Mouse (Mus musculus) forebrain, postnatal 0 days (tissue): ENCODE measurements around the gene Peli1. TPM values are rescaled to one million over a fixed set of nuclear protein-coding genes. Genes with fewer than 3 reads are reported as not detected.

Experiments
- ATAC-seq: fragments of 200-750 bp; cut with Nextera tagmentation; 2 replicates; pipeline ENCODE4 v1.8.0; 2017; ENCODE audit warnings: mild to moderate bottlenecking, moderate library complexity
- DNase-seq: peaks from one replicate; pipeline ENCODE4 v3.0.0-alpha.2; 2015
- H3K27ac ChIP-seq: fragments of 300-500 bp; sonication (generic); 2 replicates; pipeline ENCODE4 v1.5.1; 2014; ENCODE audit warnings: low read depth, mild to moderate bottlenecking, antibody characterized with exemption, low read length, moderate library complexity, mixed read lengths
- H3K27me3 ChIP-seq: fragments of 300-500 bp; sonication (generic); 2 replicates; pipeline ENCODE4 v1.6.1; 2014; ENCODE audit warnings: mild to moderate bottlenecking, low read length, mixed read lengths; ENCODE audit not compliant: insufficient read depth
- H3K36me3 ChIP-seq: fragments of 300-500 bp; sonication (generic); 2 replicates; pipeline ENCODE4 v1.6.1; 2014; ENCODE audit warnings: mild to moderate bottlenecking, moderate library complexity; ENCODE audit not compliant: insufficient read depth
- H3K4me1 ChIP-seq: fragments of 300-500 bp; sonication (generic); 2 replicates; pipeline ENCODE4 v1.6.1; 2014; ENCODE audit warnings: antibody characterized with exemption; ENCODE audit not compliant: insufficient read depth
- H3K4me2 ChIP-seq: fragments of 300-500 bp; sonication (generic); 2 replicates; pipeline ENCODE4 v1.6.1; 2014; ENCODE audit warnings: low read depth, mild to moderate bottlenecking, moderate library complexity
- H3K4me3 ChIP-seq: fragments of 300-500 bp; sonication (generic); 2 replicates; pipeline ENCODE4 v1.5.1; 2014; ENCODE audit warnings: low read depth, low read length, mixed read lengths
- H3K9ac ChIP-seq: fragments of 300-500 bp; sonication (generic); 2 replicates; pipeline ENCODE4 v1.6.1; 2014; ENCODE audit warnings: mild to moderate bottlenecking
- H3K9me3 ChIP-seq: fragments of 300-500 bp; sonication (generic); 2 replicates; pipeline ENCODE4 v1.6.1; 2016; ENCODE audit warnings: low read length
- CTCF ChIP-seq: sonication (generic); IDR thresholded peaks from 2 replicates; pipeline ENCODE4 v1.5.1; 2016; ENCODE audit warnings: antibody characterized with exemption, control low read depth, low read depth
- WGBS: fragments of 180-500 bp; shearing (Covaris S2); extraction: QIAGEN DNeasy Blood & Tissue Kit; methylation state at CpG from one replicate; pipeline ENCODE4 v1.1.7; 2014; 5-methylcytosine and 5-hydroxymethylcytosine counted together
- polyA plus RNA-seq: library from polyadenylated mRNA; unstranded; fragments of >200 nt; fragmentation: Nextera tagmentation; extraction: Ambion mirVana; gene quantifications from 2 replicates; pipeline ENCODE4 v1.2.1, GENCODE M21; 2015
- total RNA-seq: library from RNA; depleted of rRNA; stranded (reverse); fragments of >200 nt; gene quantifications from 2 replicates; pipeline ENCODE4 v1.2.3, GENCODE M21; 2014

The Peli1 gene
- total and polyA plus RNA-seq, 2 experiments from 2014 or later, result 52.8 to 58.0 TPM

GRCm38 (mm10) chr11:21079400-21079799 lies 11.7 kb upstream of the Peli1 start:
- 64% methylated on average over 2 of the region's 2 CpGs for WGBS
- H3K4me1 ChIP-seq, result no peaks in the 10 kb centered on the region
- no peaks in the 10 kb centered on the region for H3K27me3 ChIP-seq
- no peak overlapping the region for H3K4me3 ChIP-seq
- no peak overlapping the region for H3K27ac ChIP-seq
- no peak for ATAC-seq
- H3K9me3 ChIP-seq, result no peaks in the 10 kb centered on the region
- TF ChIP-seq CTCF, result no peak
- H3K4me2 ChIP-seq, result no peak overlapping the region
- no peaks in the 10 kb centered on the region for H3K36me3 ChIP-seq
- H3K9ac ChIP-seq, result no peak overlapping the region
- no peak for DNase-seq

- Histone ChIP-seq H3K4me2 (no peak overlapping the region), H3K4me3 (no peak overlapping the region), H3K27ac (no peak overlapping the region), H3K36me3 (no peaks in the 10 kb centered on the region), H3K9ac (no peak overlapping the region), H3K4me1 (no peaks in the 10 kb centered on the region), H3K27me3 (no peaks in the 10 kb centered on the region), H3K9me3 (no peaks in the 10 kb centered on the region)
- peak; percentile 27 for DNase-seq
- TF ChIP-seq CTCF, result no peak
- no peak for ATAC-seq
- WGBS, result 36% methylated on average over 3 of the region's 3 CpGs
These were observed 11.2 kb upstream of the Peli1 start for GRCm38 (mm10) chr11:21079851-21080362.

GRCm38 (mm10) chr11:21081169-21081568 lies 9.9 kb upstream of the Peli1 start:
- no peak for TF ChIP-seq CTCF
- no peaks in the 10 kb centered on the region for H3K36me3 ChIP-seq
- 91% methylated on average over 3 of the region's 3 CpGs for WGBS
- no peaks in the 10 kb centered on the region for H3K9me3 ChIP-seq
- H3K4me2 ChIP-seq, result no peak overlapping the region
- no peak for ATAC-seq
- no peaks in the 10 kb centered on the region for H3K27me3 ChIP-seq
- no peak overlapping the region for H3K4me3 ChIP-seq
- H3K27ac ChIP-seq, result no peak overlapping the region
- H3K9ac ChIP-seq, result no peak overlapping the region
- no peak for DNase-seq
- no peaks in the 10 kb centered on the region for H3K4me1 ChIP-seq

GRCm38 (mm10) chr11:21082711-21083110 lies 8.4 kb upstream of the Peli1 start:
- no peak for ATAC-seq

GRCm38 (mm10) chr11:21088356-21088755 lies 2.7 kb upstream of the Peli1 start:
- Histone ChIP-seq H3K4me2 (no peak overlapping the region), H3K4me3 (no peak overlapping the region), H3K27me3 (no peaks in the 10 kb centered on the region), H3K9ac (no peak overlapping the region), H3K27ac (no peak overlapping the region), H3K4me1 (no peaks in the 10 kb centered on the region), H3K9me3 (no peaks in the 10 kb centered on the region), H3K36me3 (no peaks in the 10 kb centered on the region)
- DNase-seq (no peak), ATAC-seq (no peak)
- 37% methylated on average over 2 of the region's 2 CpGs for WGBS
- no peak for TF ChIP-seq CTCF

More at GRCm38 (mm10) chr11:21082711-21083110, 8.4 kb upstream of the Peli1 start:
- Histone ChIP-seq H3K36me3 (no peaks in the 10 kb centered on the region), H3K9ac (no peak overlapping the region), H3K9me3 (no peaks in the 10 kb centered on the region), H3K4me2 (no peak overlapping the region), H3K27me3 (no peaks in the 10 kb centered on the region), H3K27ac (no peak overlapping the region), H3K4me3 (no peak overlapping the region), H3K4me1 (no peaks in the 10 kb centered on the region)
- TF ChIP-seq CTCF, result no peak
- DNase-seq, result no peak
- 56% methylated on average over 2 of the region's 2 CpGs for WGBS

GRCm38 (mm10) chr11:21089571-21089970 lies 1.5 kb upstream of the Peli1 start:
- Histone ChIP-seq H3K4me1 (no peaks in the 10 kb centered on the region; the same call in 1 of the 2 replicates), H3K4me3 (no peak overlapping the region), H3K9me3 (no peaks in the 10 kb centered on the region), H3K9ac (no peak overlapping the region), H3K36me3 (no peaks in the 10 kb centered on the region), H3K4me2 (no peak overlapping the region), H3K27me3 (no peaks in the 10 kb centered on the region), H3K27ac (no peak overlapping the region)
- WGBS, result 75% methylated on average over 4 of the region's 4 CpGs
- no peak for DNase-seq
- no peak for ATAC-seq
- TF ChIP-seq CTCF, result no peak

- peak; percentile 5; the same call in 1 of the 2 replicates for TF ChIP-seq CTCF
- 2% methylated on average over 88 of the region's 99 CpGs for WGBS
These were observed 626 bp downstream of the Peli1 start for GRCm38 (mm10) chr11:21091428-21092405.

More at GRCm38 (mm10) chr11:21091428-21092405, 626 bp downstream of the Peli1 start:
- peak overlapping the region; percentile 63 for H3K4me2 ChIP-seq
- H3K4me1 ChIP-seq, result no peaks in the 10 kb centered on the region; the same call in 1 of the 2 replicates
- ATAC-seq (peak; percentile 70), DNase-seq (peak; percentile 67)
- no peaks in the 10 kb centered on the region for H3K27me3 ChIP-seq
- peak overlapping the region; percentile 86 for H3K4me3 ChIP-seq
- no peaks in the 10 kb centered on the region for H3K9me3 ChIP-seq
- H3K9ac ChIP-seq, result peak overlapping the region; percentile 96
- peak overlapping the region; percentile 99 for H3K27ac ChIP-seq
- H3K36me3 ChIP-seq, result no peaks in the 10 kb centered on the region
